Mouse (Mus musculus): ENCODE data around the gene Rnf150. TPM values are rescaled to one million over a fixed set of nuclear protein-coding genes. Genes with fewer than 3 reads are reported as not detected.

Rnf150 gene
- polyA plus RNA-seq, 1 experiment from 2014 or later: 2.8 TPM

DNA sequence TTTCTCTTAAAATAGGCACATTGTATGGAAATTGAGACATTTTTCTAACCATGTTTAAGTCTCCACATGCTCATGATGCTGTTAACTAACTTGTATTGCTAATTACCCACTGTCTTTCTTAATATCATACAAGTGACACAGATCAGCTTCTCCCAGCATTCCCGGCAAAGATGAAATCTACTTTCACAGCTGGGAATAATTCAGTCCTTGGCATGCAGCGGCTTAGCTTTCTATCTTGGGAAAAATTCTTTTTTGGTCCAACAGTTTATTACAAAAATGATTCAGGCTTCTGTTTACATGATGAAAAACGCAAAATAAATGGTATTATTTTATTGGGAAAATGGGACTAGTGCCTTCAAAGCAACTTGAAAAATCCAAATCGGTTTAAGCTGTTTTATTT lies 73.7 kb downstream of the Rnf150 start:
- Histone ChIP-seq H3K4me3 (ENCODE audit: low read depth, low read length) (no peak overlapping the region), H3K27me3 (ENCODE audit: control insufficient read depth, insufficient read depth, low read length) (no peaks in the 10 kb centered on the region), H3K27ac (ENCODE audit: low read length) (no peak overlapping the region), H3K9ac (replicated peaks; ENCODE audit: low read depth, low read length) (no peak overlapping the region), H3K9me3 (ENCODE audit: control insufficient read depth, low read depth, low read length) (no peaks in the 10 kb centered on the region), H3K4me1 (ENCODE audit: control insufficient read depth, insufficient read depth, low read length) (peaks cover 16% of the 10 kb centered on the region; the same call in 1 of the 2 replicates), H3K36me3 (ENCODE audit: control insufficient read depth, insufficient read depth, low read length) (no peaks in the 10 kb centered on the region), H3K4me2 (replicated peaks; ENCODE audit: low read depth, low read length) (no peak overlapping the region)
- 56% methylated on average over 4 of the region's 4 CpGs for WGBS
- ATAC-seq (ENCODE audit: insufficient number of reproducible peaks, insufficient read depth, low FRiP score, low read depth): no peak

GRCm38 (mm10) chr8:82939912-82940311 lies 76.8 kb downstream of the Rnf150 start:
- Histone ChIP-seq H3K9ac (replicated peaks; ENCODE audit: low read depth, low read length) (no peak overlapping the region), H3K4me3 (ENCODE audit: low read depth, low read length) (no peak overlapping the region), H3K4me2 (replicated peaks; ENCODE audit: low read depth, low read length) (no peak overlapping the region), H3K4me1 (ENCODE audit: control insufficient read depth, insufficient read depth, low read length) (peaks cover 28% of the 10 kb centered on the region; the same call in 1 of the 2 replicates), H3K27me3 (ENCODE audit: control insufficient read depth, insufficient read depth, low read length) (no peaks in the 10 kb centered on the region), H3K36me3 (ENCODE audit: control insufficient read depth, insufficient read depth, low read length) (no peaks in the 10 kb centered on the region), H3K27ac (ENCODE audit: low read length) (peak overlapping the region; percentile 72; the same call in 1 of the 2 replicates), H3K9me3 (ENCODE audit: control insufficient read depth, low read depth, low read length) (no peaks in the 10 kb centered on the region)
- 6% methylated on average over 6 of the region's 6 CpGs for WGBS
- peak; percentile 80; the same call in 1 of the 2 replicates for ATAC-seq (ENCODE audit: insufficient number of reproducible peaks, insufficient read depth, low FRiP score, low read depth)

- Histone ChIP-seq H3K9me3 (ENCODE audit: control insufficient read depth, low read depth, low read length) (no peaks in the 10 kb centered on the region), H3K27ac (ENCODE audit: low read length) (peak overlapping the region; percentile 34; the same call in 1 of the 2 replicates), H3K9ac (replicated peaks; ENCODE audit: low read depth, low read length) (no peak overlapping the region), H3K4me3 (ENCODE audit: low read depth, low read length) (no peak overlapping the region), H3K36me3 (ENCODE audit: control insufficient read depth, insufficient read depth, low read length) (no peaks in the 10 kb centered on the region), H3K27me3 (ENCODE audit: control insufficient read depth, insufficient read depth, low read length) (no peaks in the 10 kb centered on the region), H3K4me1 (ENCODE audit: control insufficient read depth, insufficient read depth, low read length) (peaks cover 28% of the 10 kb centered on the region; the same call in 1 of the 2 replicates), H3K4me2 (replicated peaks; ENCODE audit: low read depth, low read length) (no peak overlapping the region)
- WGBS: 34% methylated on average over 6 of the region's 6 CpGs
- ATAC-seq (ENCODE audit: insufficient number of reproducible peaks, insufficient read depth, low FRiP score, low read depth): peak; percentile 60; the same call in 1 of the 2 replicates
Measured at GRCm38 (mm10) chr8:82943223-82944006, 80.3 kb downstream of the Rnf150 start.

DNA sequence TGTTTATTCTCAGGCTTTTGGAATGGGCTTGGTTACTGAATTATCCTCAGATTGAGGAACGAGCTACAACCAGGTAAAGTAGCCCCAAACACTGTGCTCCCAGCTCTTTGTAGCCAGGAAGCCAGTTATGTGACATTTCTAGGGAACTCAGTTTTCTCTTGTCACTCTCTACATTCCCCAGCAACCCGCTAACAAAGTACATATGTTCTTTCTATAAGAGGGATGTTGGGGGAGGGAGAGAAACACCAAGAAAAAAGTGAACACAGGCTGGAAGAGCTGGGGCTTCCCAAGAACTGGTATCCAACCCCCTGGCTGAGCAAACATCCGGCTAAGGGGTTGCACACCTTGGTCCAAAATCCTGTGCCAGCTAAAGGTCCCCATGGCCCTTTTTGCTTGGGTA lies 82.7 kb downstream of the Rnf150 start:
- no peak overlapping the region for H3K4me2 ChIP-seq (replicated peaks; ENCODE audit: low read depth, low read length)
- no peak for ATAC-seq (ENCODE audit: insufficient number of reproducible peaks, insufficient read depth, low FRiP score, low read depth)
- no peaks in the 10 kb centered on the region for H3K27me3 ChIP-seq (ENCODE audit: control insufficient read depth, insufficient read depth, low read length)
- H3K36me3 ChIP-seq (ENCODE audit: control insufficient read depth, insufficient read depth, low read length): no peaks in the 10 kb centered on the region
- no peak overlapping the region for H3K9ac ChIP-seq (replicated peaks; ENCODE audit: low read depth, low read length)
- 76% methylated on average over 3 of the region's 3 CpGs for WGBS
- H3K4me3 ChIP-seq (ENCODE audit: low read depth, low read length): no peak overlapping the region
- peaks cover 16% of the 10 kb centered on the region; the same call in 1 of the 2 replicates for H3K4me1 ChIP-seq (ENCODE audit: control insufficient read depth, insufficient read depth, low read length)
- H3K9me3 ChIP-seq (ENCODE audit: control insufficient read depth, low read depth, low read length): no peaks in the 10 kb centered on the region
- H3K27ac ChIP-seq (ENCODE audit: low read length): no peak overlapping the region

GRCm38 (mm10) chr8:82946658-82947057 lies 83.5 kb downstream of the Rnf150 start:
- H3K36me3 ChIP-seq (ENCODE audit: control insufficient read depth, insufficient read depth, low read length): no peaks in the 10 kb centered on the region
- no peaks in the 10 kb centered on the region for H3K9me3 ChIP-seq (ENCODE audit: control insufficient read depth, low read depth, low read length)
- ATAC-seq (ENCODE audit: insufficient number of reproducible peaks, insufficient read depth, low FRiP score, low read depth): no peak
- H3K4me1 ChIP-seq (ENCODE audit: control insufficient read depth, insufficient read depth, low read length): peaks cover 16% of the 10 kb centered on the region; the same call in 1 of the 2 replicates
- no peaks in the 10 kb centered on the region for H3K27me3 ChIP-seq (ENCODE audit: control insufficient read depth, insufficient read depth, low read length)
- 61% methylated on average over 1 of the region's 1 CpGs for WGBS
- H3K9ac ChIP-seq (replicated peaks; ENCODE audit: low read depth, low read length): no peak overlapping the region
- no peak overlapping the region for H3K27ac ChIP-seq (ENCODE audit: low read length)
- H3K4me3 ChIP-seq (ENCODE audit: low read depth, low read length): no peak overlapping the region
- H3K4me2 ChIP-seq (replicated peaks; ENCODE audit: low read depth, low read length): no peak overlapping the region

GRCm38 (mm10) chr8:82955162-82955754 lies 92.1 kb downstream of the Rnf150 start:
- no peak overlapping the region for H3K4me3 ChIP-seq (ENCODE audit: low read depth, low read length)
- no peaks in the 10 kb centered on the region for H3K9me3 ChIP-seq (ENCODE audit: control insufficient read depth, low read depth, low read length)
- H3K4me2 ChIP-seq (replicated peaks; ENCODE audit: low read depth, low read length): no peak overlapping the region
- 63% methylated on average over 7 of the region's 7 CpGs for WGBS
- no peak for ATAC-seq (ENCODE audit: insufficient number of reproducible peaks, insufficient read depth, low FRiP score, low read depth)
- H3K27me3 ChIP-seq (ENCODE audit: control insufficient read depth, insufficient read depth, low read length): no peaks in the 10 kb centered on the region
- no peak overlapping the region for H3K9ac ChIP-seq (replicated peaks; ENCODE audit: low read depth, low read length)
- 0 out of 2 replicates have a peak, but pooled peaks cover 6% of the 10 kb centered on the region for H3K4me1 ChIP-seq (ENCODE audit: control insufficient read depth, insufficient read depth, low read length)
- H3K27ac ChIP-seq (ENCODE audit: low read length): no peak overlapping the region
- H3K36me3 ChIP-seq (ENCODE audit: control insufficient read depth, insufficient read depth, low read length): no peaks in the 10 kb centered on the region

DNA sequence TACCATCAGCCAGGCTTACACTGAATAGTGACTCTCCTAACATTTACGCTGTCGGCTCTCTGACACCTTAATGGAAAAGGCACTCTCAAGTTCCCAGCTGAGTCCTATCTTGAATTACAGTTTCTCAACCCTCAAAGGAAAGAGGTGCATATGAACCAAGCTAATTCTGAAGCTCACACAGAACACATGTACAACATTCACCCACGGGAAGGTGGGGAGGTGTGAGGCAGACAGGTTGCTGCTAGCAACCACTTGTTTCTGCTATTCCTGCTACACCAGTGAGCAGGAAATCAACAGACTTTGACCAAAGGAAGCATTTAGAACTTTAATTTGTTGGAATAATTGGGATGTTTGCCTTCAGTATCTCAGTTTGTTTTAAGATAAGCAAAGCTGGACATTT lies 96.3 kb downstream of the Rnf150 start:
- H3K4me1 ChIP-seq (ENCODE audit: control insufficient read depth, insufficient read depth, low read length): 0 out of 2 replicates have a peak, but pooled peaks cover 6% of the 10 kb centered on the region
- H3K4me3 ChIP-seq (ENCODE audit: low read depth, low read length): no peak overlapping the region
- 44% methylated on average over 3 of the region's 3 CpGs for WGBS
- no peak overlapping the region for H3K9ac ChIP-seq (replicated peaks; ENCODE audit: low read depth, low read length)
- no peak overlapping the region for H3K27ac ChIP-seq (ENCODE audit: low read length)
- H3K27me3 ChIP-seq (ENCODE audit: control insufficient read depth, insufficient read depth, low read length): no peaks in the 10 kb centered on the region
- H3K9me3 ChIP-seq (ENCODE audit: control insufficient read depth, low read depth, low read length): no peaks in the 10 kb centered on the region
- ATAC-seq (ENCODE audit: insufficient number of reproducible peaks, insufficient read depth, low FRiP score, low read depth): no peak
- no peaks in the 10 kb centered on the region for H3K36me3 ChIP-seq (ENCODE audit: control insufficient read depth, insufficient read depth, low read length)
- no peak overlapping the region for H3K4me2 ChIP-seq (replicated peaks; ENCODE audit: low read depth, low read length)

DNA sequence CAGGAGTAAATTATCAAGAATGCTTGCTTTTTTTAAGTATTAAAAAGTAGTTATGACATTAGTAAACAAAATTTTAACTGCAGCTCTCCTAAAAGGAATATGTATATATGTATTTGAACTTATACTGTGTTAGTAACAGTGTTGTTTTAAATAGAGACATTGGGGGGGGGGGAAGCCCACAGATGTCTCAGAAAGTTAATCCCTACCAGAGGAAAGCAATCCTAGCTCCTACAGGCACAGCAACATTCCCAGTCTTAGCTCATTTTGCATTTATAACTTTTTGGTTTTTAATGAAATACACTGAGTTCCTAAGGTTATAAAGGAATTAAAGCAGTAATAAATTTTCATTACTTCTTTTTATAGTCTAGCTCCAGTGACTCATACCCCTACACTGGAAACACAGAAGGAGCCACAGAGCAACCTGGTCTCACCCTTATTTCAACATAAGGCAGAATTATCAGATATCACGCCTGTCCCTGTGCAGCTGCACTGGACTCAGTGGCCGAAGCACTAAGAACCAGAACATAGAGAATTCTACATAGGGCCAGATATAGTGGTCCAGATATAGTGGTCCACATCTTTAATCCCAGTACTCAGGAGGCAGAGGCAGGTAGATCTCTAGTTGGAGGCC lies 96.9 kb downstream of the Rnf150 start:
- ATAC-seq (ENCODE audit: insufficient number of reproducible peaks, insufficient read depth, low FRiP score, low read depth): no peak
- Histone ChIP-seq H3K4me2 (replicated peaks; ENCODE audit: low read depth, low read length) (no peak overlapping the region), H3K9me3 (ENCODE audit: control insufficient read depth, low read depth, low read length) (no peaks in the 10 kb centered on the region), H3K4me1 (ENCODE audit: control insufficient read depth, insufficient read depth, low read length) (0 out of 2 replicates have a peak, but pooled peaks cover 6% of the 10 kb centered on the region), H3K9ac (replicated peaks; ENCODE audit: low read depth, low read length) (no peak overlapping the region), H3K4me3 (ENCODE audit: low read depth, low read length) (no peak overlapping the region), H3K27me3 (ENCODE audit: control insufficient read depth, insufficient read depth, low read length) (no peaks in the 10 kb centered on the region), H3K27ac (ENCODE audit: low read length) (no peak overlapping the region), H3K36me3 (ENCODE audit: control insufficient read depth, insufficient read depth, low read length) (no peaks in the 10 kb centered on the region)
- whole genome bisulfite sequencing: 89% methylated on average over 2 of the region's 2 CpGs
